Mouse (Mus musculus) erythroblast, embryonic 14.5 days (primary cell): ENCODE measurements around the gene Atp1b2.

Experiments used
- GATA1 ChIP-seq: IDR thresholded peaks from 2 replicates; pipeline ENCODE4 v1.6.1; 2012; ENCODE audit warnings: low read length, inconsistent platforms, mixed read lengths
- TAL1 ChIP-seq: IDR thresholded peaks from 3 replicates; pipeline ENCODE4 v1.6.1; 2012; ENCODE audit warnings: low read length, inconsistent platforms, mixed read lengths

GRCm38 (mm10) chr11:69575220-69575619 is 30.5 kb downstream of the Atp1b2 start:
- no peak for TF ChIP-seq TAL1
- TF ChIP-seq GATA1, result no peak
